Mouse (Mus musculus): Measurements from ENCODE around the gene Zfp706. TPM values are rescaled to one million over a fixed set of nuclear protein-coding genes. Genes with fewer than 3 reads are reported as not detected.
A peak's percentile ranks its signal among the peaks of the same experiment; 100 is the strongest.

The Zfp706 gene
- total RNA-seq (2021): 100 to 1,000 TPM; 286 to 290 TPM
- long read RNA-seq, full-length matches to known transcripts: 556 of 571 reads
- long read RNA-seq, partial matches to known transcripts: 0 of 571 reads
- long read RNA-seq, other reads (novel, unspliced or antisense): 15 of 571 reads

DNA sequence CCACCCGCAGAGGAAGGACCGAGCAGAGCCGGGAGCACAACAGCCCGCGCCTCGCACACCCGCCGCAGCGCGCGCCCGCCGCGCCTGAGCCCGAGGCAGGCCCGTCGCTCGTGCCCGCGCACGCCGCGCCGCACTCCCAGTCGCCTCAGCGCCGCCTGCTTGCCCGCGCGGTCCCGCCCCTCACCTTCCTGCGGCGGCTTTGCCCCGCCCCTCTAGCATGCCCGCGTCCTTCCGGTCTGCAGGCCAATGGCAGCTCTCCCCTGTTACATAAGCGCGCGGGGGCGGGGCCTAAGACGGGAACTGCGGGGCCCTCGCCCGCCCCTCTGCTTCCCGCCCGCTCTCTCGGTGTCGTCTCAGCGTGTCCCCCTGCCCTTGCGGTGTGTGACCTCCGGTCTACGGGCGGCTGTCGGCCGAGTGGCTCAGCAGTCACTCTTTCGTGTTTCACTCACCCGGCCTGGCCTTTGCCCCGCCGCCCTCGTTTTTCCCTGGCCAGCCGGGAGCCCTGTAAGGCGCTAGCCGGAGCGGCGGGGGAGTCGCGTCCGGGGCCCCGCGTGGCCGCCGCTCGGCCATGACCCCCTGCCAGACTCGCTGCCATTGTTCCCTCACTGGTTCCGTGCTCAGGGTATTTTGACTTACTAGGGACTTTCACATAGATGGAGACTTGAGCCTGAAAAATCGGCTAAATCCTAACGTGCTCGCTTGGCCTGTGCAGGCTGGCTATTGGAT is at the start of gene Zfp706:
Gene Zfp706, minus strand, starts transcription at position 541 of the 726 bp plus-strand sequence.
- DNase-seq (ENCODE audit: low spot score in 2 of 2): peak; percentile 98 to 99

DNA sequence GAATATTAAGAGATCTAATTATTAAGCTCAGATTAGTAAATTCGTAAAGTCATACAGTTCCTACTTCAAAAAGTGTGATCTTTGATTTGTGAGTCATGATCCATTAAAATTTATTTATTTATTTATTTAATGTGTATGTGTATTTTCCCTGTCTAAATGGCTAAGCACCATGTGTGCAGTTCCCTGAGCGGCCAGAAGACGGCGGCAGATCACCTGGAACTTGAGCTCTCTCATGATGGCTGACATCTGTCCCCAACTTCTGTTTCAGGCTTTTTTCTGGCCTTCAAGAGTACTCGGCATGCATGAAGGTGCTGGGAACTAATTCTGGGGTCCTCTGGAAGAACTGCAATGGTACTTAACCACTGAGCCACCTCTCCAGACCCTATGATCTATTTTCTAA is 47.0 kb upstream of the Zfp706 start:
- no peak for DNase-seq (ENCODE audit: low spot score in 2 of 2)

DNA sequence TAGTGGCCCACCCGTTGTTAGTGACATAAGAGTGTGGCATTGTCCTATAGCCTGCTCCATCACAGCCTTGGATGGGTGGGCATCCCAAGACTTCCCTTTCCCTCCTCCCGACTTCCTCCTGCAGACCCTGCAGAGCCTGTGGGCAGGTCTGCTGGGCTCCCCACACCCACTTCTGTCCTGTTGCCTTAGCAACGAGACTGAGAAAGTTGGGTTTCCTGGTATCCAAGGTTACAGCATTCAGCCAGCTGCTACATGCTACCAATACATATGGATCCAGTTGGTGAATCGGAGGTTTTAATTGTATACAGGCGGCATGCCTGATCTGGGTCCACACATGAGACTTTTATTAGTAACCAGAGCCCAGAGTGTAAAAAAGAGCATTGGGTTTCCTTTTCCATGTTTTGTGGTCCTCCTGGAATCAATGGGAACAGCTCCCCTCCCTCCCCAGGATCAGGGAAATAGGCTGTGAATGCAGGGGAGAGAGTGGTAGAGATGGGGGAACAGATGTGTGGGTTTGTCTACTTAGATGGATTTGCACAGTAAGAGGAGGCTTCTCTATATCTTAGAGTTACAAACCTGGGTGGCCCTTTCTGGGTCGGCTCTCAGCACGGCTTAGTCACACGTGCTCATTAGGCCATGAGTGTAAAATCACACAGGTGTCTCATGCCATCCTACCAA is 45.7 kb upstream of the Zfp706 start:
- peak; percentile 79 to 83 for DNase-seq (ENCODE audit: low spot score in 2 of 2)

DNA sequence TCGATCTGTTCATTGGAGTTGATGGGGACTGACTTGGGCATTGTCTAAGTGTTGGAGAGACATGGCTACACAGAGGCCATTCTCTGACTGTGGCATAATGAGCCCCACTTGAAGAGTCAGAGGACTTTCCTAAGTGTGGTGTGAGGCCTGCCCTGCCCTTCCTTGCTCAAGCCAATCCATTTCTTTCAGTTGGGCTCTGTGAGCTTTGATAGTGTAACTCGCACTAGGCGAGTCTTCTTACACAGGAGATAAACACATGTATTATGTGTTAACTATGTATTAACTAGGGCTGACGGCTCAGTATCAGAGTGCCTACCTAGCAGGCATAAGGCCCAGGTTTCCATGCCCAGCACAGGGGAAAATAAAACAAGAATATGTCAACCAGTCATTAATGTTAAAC is 39.8 kb upstream of the Zfp706 start:
- no peak for DNase-seq (ENCODE audit: low spot score in 2 of 2)

DNA sequence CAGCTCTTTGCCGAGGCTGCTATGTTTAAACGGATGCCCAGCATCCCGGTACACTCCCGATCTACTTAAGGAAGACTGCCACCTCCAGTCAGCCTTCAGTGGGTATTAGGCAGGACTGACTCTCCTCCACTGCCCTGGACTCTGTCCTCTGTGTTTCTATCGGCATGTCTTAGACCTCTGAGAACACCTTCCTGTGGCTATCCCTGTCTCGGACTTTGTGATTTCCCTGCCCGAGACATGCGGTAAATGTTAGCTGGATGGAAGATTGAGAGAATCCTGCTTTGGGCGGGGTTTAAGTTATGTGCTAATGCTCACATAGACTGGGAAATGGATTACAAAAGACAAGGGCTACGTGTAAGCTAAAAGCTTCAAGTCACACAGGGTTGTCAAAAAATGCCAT is 39.0 kb upstream of the Zfp706 start:
- no peak for DNase-seq (ENCODE audit: low spot score in 2 of 2)

DNA sequence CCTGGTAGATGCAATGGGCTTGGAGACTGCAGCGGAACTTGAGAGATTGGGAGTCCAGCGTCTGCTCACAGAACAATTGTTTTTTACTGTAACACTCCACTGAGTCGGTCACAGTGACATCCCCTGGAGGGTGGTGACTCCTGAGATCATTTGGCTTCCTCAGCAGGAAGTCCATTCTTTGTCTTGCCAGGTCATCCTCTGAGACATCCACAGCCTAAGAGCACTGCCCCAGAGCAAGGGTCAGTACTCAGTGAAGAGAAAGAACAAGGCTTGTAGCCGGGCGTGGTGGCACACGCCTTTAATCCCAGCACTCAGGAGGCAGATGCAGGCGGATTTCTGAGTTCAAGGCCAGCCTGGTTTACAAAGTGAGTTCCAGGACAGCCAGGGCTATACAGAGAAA is 38.6 kb upstream of the Zfp706 start:
- DNase-seq (ENCODE audit: low spot score in 2 of 2): no peak

DNA sequence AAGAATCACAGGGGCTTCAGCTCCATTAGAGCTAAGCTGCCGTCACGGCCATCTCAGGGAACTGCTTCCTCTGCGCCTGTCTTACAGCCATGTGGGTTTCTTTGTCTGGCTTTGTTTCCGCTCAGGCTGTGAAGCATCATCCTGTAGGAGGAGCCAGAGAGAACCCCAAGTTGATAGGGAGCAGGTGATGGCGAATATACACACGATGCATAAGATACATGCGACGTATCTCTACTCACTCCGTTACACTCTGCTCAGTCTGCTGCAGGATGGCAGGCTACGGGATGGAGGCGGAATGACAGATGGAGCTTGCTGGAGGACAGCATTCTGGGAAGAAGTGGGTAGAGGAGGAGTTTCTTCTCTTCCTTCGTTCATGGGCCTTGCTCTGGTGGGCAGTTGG is 37.9 kb upstream of the Zfp706 start:
- peak; percentile 77 to 86 for DNase-seq (ENCODE audit: low spot score in 2 of 2)

DNA sequence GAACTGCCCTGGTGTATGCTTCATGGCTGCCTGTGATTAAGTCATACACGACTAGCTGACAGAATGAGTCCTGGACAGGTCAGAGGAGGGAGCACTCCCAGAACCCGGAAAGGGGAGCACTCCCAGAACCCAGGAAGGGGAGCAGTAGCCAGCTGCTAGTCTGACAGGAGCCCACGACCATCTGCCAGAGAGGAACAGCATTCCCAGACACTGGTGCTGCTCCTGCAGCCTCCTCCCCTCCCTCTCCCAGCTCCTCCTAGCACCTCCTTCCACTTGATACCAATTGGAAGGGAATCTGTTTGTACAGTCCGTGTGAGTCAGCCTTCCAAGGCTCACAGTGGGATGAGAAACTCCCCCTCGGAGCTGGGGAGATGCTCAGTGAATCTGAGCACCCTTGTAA is 35.0 kb upstream of the Zfp706 start:
- DNase-seq (ENCODE audit: low spot score in 2 of 2): peak; percentile 77 to 78

DNA sequence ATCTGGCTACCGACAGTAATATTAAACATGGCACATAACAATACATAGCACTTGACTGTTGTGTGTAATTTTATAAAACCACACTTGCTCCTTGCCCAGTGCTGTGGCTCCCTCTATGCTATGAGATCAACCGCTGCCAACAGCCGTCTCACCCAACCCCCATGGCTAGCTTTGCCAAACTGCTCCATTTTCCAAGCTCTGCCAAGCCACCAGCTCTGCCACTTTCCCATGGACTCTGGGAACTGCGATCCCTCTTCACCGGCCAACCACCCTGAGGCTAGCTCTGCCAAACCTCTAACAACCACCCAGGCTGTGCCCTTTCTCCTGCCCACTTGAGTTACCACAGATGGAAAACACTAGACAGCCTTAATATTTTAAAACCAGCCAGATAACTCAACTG is 33.6 kb upstream of the Zfp706 start:
- DNase-seq (ENCODE audit: low spot score in 2 of 2): peak in 1 of 2 experiments; percentile 74

DNA sequence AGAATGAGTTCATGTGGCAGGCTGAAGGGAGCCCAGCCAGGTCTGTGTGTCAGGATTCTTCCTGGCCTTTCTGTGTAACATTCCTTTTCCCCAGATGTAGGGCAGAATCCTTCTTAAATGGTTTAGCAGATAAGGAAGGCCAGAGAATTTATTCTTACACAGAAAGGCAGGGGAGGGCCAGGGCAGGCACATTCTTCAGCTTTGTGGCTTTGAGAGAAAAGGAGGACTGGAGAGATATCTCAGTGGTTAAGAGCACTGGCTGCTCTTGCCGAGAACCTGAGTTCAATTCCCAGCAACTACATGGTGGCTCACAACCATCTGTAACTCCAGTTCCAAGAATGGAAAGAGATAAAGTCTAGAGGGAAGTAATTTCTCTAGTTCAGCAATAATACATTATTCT is 31.1 kb upstream of the Zfp706 start:
- no peak for DNase-seq (ENCODE audit: low spot score in 2 of 2)

DNA sequence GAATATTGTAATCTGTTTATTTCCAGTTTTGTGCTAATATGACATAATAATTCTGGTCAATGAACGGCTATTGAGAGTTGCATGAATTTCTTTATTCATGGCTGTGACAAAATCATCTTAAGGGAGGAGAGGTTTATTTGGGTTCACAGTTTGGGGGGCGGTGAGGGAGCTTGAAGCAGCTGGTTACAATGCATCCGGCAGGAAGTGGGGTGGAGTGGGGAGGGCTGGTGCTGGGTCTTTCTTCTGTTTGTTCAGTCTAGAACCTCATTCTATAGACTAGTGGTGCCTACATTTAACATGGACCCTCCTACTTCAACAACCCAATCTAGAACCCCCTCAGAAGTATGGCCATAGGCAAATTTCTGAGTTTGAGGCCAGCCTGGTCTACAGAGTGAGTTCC is 30.1 kb upstream of the Zfp706 start:
- DNase-seq (ENCODE audit: low spot score in 2 of 2): no peak

DNA sequence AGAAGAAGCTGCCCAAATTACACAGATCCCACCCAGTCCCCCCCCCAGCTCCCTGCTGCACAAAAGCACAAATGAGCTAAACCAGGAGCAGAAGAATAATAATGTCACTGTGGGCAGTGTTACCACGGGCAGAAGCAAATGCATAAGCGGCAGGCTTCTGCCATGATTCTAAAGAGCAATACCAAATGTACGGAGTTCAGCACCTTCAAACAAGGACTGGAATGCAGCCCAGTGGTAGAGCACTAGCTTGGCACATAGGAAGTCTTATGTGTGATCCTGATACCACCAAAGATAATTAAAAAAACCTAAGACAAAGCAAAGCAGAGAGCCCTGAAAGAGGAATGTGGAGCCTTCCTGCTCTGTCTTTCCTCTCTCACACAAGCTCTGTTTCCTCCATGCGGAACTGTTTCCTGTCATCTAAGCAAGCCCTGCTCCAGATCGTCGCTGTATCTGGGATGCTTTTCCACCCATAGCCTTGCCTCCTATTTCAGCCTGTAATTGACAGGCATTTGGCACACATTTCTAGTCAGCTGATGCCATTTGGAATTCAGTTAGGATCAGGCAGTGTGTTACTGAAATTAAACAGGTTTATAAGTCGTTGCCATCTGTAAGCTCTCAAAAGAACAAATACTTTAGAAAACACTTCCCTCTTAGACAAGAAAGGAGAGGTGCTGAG is 29.0 kb upstream of the Zfp706 start:
- DNase-seq (ENCODE audit: low spot score in 2 of 2): peak; percentile 69 to 89

DNA sequence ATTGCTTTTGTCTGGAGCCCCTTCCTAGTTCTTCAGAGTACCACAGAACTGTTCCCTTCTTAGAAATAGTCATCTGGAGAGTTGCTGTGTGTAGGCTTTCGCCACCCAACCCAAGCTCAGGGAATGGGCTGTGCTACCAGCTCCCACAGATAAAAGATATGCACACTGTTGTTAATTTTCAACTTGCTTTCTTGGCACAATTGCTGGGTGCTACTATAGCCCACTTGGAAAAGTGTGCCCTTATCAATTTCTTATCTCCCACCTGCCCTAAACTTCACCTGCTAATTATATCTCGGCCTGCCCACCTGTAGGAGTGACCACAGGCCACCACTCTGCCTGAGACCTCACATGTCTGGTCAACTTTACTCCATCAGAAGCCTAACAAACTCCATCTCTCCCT is 26.6 kb upstream of the Zfp706 start:
- DNase-seq (ENCODE audit: low spot score in 2 of 2): no peak

DNA sequence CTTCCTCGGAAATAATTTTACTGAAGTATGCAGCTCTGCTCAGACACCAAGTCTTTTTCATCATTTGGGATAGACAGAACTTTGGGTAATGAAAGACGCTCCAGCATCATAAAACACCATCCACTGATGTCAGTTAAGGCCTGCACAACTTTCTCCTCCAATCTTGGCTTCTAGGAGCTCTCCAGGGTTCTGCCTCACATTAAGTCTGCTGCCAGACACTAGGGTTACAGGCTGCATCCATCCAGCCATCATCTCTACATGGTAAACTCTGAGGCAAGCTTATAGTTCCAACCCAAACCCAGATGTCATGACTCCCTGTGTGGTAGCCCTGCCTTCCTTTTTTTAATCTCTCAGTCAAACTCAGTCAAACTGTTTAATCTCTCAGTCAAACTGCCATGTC is 25.9 kb upstream of the Zfp706 start:
- no peak for DNase-seq (ENCODE audit: low spot score in 2 of 2)

DNA sequence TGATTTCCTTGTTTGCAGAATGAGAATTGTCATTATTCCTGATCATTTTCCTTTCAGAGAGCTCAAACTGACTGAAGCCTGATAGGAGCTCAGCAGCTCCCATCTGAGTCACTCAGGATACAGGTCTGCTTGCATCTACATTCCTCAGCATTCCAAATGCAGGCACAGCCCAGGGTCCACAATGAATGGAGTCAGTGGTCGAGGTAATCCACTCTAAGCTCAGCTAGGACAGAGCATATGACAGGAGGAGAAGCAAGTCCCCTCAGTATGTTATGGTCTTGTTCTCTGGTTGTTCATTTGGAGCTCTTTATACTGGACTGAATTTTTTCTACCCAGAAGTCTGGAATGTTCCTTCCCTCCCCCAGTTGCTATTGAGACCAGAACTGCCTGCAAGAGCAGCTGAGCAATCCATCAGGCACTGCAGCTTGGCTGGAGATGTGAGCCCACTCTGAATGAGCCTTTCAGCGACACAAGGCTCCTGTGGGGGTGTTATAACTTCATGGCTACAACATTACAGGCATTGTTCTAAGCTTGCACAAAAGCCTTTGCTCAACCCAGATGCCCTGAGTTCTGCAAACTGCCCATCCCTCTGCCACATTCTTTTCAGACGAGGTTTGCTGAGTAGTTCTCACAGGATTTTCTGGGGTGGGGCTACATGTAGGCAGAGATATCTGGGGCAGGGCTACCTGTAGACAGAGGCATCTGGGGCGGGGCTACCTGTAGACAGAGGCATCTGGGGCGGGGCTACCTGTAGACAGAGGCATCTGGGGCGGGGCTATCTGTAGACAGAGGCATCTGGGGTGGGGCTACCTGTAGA is 24.0 kb upstream of the Zfp706 start:
- DNase-seq (ENCODE audit: low spot score in 2 of 2): peak; percentile 73 to 88

DNA sequence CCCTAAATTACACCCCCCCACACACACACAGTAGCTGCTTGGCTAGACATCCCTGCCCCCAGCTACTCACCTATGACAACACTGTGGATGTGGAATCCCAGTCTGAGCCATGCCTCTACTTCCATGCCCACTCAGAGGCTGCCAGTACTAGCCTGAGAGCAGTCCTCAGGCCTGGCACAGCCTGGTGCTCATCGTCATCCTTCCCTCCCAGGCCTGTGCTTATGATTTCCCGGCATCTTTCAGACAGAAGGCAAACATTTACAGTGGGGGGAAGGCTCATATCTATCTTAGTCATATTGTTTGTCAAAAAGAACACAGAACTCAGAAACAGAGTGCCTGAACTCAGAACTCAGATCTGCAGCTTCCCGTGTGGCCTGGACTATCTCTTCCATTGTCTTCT is 23.4 kb upstream of the Zfp706 start:
- DNase-seq (ENCODE audit: low spot score in 2 of 2): peak in 1 of 2 experiments; percentile 52

DNA sequence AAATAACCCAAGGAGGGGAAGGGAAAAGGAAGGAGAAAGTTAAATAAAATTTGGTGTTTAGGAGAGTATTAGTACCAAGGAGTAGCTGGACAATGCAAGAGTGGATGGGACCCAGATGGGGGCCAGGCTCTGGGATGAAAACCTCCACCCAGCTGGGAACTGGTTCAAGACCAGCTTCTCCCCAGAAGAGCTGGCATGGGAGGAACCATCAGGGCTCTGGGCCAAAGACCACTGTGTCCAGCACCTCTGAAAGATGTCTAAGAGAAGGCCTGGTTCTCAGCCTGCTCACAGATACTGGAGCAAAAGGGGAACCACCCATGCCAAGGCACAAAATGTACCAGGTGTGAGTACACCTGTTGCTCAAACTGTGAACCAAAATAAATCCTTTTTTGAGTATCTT is 20.4 kb upstream of the Zfp706 start:
- DNase-seq (ENCODE audit: low spot score in 2 of 2): no peak

DNA sequence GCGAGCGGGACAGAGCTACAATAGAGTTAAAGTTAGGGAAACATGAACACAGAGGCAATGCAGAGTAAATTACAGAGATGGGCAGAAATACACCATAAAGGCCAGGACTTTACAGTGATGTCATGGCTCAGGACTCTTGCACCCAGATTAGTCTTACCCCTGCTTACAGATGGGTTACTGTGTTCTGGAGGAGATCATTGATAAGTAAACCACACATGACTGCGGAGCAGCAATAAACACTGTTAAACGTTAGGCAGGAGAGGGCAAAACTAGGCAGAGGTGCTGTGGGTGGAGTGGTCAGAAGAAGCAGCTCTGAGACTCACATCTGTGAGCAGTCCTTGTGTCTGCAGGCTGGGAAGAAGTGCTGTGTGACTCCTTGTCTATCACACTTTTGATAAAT is 18.9 kb upstream of the Zfp706 start:
- DNase-seq (ENCODE audit: low spot score in 2 of 2): no peak

DNA sequence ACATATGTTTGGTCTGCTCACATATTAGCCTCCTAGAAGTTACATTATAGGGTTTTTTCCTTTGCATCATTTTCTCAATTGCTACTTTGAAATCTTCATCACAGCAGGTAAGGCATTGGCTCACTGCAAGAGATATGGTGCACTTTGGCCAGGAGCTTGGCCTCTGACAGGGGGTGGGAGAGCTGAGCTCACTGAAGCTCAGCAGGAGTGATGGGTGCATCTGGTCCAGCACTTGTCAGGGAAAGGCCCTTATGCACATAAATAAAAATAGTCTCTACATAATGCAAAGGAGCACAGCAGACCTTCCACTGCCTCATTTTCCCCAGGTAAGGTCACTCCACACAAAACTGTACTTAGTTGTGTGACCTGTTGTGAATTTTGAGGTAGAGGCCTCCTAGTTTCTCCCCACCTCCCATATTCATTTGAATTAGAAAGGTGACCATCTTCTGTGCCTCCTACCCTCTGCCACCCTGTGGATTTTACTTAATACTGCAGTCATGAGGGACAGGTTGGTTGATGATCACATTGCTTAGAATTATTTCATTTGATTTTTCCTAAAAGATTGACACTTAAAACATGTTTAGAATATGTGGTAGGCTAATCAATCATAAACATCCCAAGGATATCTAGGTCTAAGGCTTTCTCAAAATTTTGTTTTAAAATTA is 13.1 kb upstream of the Zfp706 start:
- no peak for DNase-seq (ENCODE audit: low spot score in 2 of 2)

DNA sequence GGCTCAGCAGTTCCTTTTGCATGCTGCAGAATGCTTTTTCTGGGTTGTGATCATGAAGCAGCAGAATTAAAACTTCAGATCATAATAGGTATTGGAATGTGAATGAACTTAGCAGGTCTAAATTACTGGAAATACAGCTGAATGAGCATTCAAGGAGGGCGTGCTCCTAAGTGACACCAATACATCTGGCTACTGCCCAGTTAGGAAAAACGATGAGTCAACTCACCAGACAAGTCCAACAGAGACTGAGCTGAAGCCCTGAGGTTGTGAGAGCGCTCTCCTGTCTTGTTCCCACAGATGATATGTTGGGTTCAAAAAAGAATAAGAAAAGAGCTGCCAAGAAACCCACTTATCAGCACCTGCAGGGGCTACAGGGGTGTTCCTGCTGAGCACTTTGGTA is 11.9 kb upstream of the Zfp706 start:
- DNase-seq (ENCODE audit: low spot score in 2 of 2): no peak

DNA sequence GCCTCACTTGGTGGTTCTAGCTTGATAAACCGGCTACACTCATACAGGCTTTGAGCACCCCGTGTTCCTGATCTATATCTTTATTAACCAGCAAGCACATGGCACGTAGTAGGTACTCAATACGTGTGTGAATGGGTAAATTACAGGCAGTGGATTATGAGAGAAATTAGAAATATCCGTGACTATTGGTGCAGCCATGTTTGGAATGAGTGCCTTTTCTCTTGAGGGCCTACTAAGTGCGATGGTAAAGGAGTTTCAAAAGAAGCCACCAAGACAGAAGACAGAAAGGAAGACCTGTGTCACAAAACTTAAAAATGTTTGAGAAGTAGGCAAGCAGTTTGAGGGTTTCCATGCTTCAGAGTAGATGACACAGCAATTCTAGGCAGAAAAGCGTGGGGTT is 4.3 kb upstream of the Zfp706 start:
- DNase-seq (ENCODE audit: low spot score in 2 of 2): no peak

Measured in layer of hippocampus, adult 18-20 months (tissue).